Mouse (Mus musculus) cerebellum, adult 8-10 months (tissue): ENCODE results near the gene Slc9a3r2.

Experiments used
- DNase-seq: peaks from one replicate; pipeline ENCODE4 v3.0.0; 2022

The Slc9a3r2 gene

GRCm38 (mm10) chr17:24658017-24658758 lies 8.1 kb upstream of the Slc9a3r2 start, which contains the start of gene Npw:
Npw (minus strand) TSS chr17:24658457.
- DNase-seq: no peak

GRCm38 (mm10) chr17:24654969-24655368 lies 4.8 kb upstream of the Slc9a3r2 start:
- DNase-seq: no peak

DNA sequence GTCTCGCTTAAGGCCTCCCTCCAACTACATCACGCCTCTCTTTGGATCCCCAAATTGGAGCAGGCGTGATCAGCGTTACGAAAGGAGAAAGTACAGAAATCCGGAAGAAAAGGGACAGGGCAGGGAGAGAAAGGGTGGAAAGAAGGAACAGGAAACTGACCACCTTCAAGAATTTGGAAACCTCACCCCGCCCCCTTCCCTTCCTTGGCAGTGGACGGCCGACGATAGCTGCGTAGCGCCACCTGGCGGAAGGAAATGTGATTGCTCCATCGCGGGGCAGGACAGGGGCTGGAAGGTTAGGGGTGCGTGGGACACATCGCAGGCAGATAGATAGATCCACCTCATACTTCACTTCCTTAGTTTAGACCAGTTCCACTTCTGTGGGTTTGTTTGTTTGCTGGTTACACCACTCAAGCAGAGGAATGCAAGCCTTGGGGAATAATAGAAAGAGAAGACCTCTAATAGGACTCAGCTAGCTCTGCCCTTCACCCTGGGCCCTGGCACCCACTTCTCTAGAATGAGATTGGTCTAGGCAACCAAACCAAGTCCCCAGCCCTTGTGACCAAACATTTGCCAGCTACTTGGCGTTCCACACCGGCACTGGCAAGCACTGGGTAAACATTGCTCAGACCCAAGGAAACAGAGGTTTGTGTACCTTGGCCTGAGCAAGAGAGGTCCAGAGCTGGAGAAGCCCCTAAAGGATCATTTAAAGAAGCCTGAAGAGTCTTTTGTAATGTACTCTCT lies 4.0 kb upstream of the Slc9a3r2 start:
- DNase-seq: peak; percentile 76

GRCm38 (mm10) chr17:24651835-24652234 lies 1.7 kb upstream of the Slc9a3r2 start:
- no peak for DNase-seq

DNA sequence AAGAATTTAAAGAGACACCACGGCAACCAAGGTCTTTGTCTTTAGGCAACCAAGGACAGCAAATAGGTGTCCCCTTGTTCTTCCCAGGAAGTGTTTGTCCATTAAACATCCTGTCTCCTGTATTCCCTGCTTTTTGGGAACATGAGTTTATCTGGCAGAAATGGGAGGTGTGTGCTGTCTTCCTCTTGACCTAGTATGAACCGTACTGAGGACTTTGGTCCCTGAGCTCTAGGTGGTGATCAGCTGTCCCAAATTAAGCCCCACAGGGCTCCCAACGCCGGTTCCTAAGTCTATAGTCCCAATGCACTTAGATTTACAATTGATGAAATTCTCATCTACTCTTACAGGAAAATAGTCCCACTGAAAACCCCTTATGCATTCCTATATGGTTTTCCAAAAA lies 639 bp upstream of the Slc9a3r2 start:
- DNase-seq: no peak

DNA sequence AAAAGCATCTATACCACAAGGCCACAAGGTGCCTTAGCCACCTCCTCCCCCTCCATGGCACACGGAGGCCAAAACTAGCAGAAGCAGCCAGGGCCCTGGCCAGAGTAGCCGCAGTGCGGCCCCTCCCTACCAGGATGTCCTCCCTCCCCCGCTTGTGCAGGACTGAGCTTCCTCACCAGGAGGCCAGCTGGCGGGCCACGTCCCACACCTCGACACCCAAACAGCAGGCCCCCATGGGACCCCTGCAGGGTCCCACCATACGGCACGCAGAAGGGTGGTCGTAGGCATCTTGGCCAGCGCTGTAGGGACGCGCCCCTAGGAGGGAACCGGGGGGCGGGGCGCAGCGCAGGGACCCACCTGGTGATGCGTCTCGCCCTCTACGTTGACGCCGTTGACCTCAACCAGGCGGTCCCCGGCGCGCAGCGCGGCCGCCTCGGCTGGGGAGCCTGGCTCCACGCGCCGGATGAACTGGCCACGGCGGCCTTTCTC lies 502 bp downstream of the Slc9a3r2 start:
- peak; percentile 75 for DNase-seq

GRCm38 (mm10) chr17:24648731-24649377 lies 1.3 kb downstream of the Slc9a3r2 start:
- DNase-seq: no peak

DNA sequence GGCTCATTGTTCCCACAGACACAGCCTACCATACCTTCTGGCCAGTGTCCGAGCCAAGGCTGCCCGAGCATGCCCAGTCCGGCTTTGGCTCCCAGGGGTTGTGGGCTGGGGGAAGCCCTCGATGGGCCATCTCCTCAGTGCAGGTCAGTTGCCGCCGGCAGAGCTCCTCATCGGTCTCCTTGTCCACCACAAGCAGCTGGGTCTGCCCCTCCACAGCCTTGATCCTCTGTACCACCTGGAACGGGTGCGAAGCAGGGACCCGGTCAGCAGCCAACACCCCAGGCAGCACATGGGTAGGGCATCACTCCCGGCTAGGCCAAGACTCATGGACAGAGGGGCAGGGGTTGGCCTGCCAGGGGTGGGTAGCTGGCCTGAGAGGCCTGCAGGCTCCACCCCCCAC lies 2.6 kb downstream of the Slc9a3r2 start:
- DNase-seq: no peak

DNA sequence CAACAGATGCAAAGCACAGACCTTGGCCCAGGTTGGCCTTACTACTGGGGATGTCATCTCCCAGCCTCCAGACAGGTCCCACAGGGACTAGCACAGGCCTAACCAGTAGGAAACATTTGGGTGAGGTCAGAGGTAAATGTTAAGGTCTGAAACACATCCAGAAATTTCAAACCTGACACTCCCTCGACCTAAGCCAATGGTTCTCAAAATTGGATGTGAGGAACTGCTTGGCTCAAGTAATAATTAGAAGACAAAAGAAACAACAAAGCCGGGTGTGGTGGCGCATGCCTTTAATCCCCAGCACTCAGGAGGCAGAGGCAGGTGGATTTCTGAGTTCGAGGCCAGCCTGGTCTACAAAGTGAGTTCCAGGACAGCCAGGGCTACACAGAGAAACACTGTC lies 3.7 kb downstream of the Slc9a3r2 start:
- no peak for DNase-seq

- no peak for DNase-seq
Measured at GRCm38 (mm10) chr17:24645916-24646315, 4.2 kb downstream of the Slc9a3r2 start.

- no peak for DNase-seq
Measured at GRCm38 (mm10) chr17:24644875-24645721, 5.0 kb downstream of the Slc9a3r2 start.

GRCm38 (mm10) chr17:24644030-24644715 lies 6.0 kb downstream of the Slc9a3r2 start:
- no peak for DNase-seq

DNA sequence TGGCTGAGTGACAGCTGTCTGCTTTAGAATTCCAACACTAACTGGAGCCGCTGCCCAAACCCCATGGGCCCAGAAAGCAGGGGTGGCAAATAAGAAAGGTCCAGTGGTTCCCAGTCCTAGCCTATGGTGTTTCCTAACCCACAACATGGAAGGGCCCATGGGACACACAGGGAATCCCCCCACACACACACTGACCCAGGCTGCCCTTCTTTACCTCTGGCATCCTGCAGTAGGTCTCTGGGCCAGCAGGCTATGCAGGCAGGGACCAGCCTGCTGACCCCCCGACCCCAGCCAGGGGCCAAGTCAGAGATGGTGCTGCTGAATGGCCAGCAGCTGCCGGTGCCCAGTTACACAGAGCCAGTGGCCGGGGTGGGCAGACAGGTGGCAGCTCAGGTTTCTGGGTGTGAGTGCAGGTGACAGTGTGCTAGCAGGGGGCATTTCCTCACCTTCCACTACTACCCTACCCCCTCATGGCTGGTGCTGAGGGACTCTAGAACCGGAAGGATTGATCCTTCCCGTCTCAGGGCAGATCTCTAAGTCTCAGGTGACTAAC lies 7.3 kb downstream of the Slc9a3r2 start:
- no peak for DNase-seq

DNA sequence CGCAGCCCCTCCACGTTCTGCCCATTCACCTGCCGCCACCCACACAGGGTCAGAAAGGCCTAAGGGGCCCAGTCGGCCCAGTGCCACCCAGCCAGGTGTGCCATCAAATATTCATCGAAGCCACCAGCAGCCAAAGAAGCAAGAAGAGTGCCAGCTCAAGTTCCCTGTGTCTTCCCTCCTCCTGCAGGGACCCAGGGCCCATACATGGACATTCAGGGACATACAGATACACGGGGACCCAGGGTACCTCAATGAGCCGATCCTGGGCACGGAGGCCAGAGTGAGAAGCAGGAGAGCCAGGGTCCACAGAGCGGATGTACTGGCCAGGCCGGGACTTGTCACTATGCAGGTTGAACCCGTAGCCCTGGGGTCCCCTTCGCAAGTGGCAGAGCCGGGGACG lies 8.2 kb downstream of the Slc9a3r2 start:
- DNase-seq: no peak

GRCm38 (mm10) chr17:24640581-24640980 lies 9.5 kb downstream of the Slc9a3r2 start:
- DNase-seq: no peak

GRCm38 (mm10) chr17:24640119-24640518 lies 10.0 kb downstream of the Slc9a3r2 start:
- DNase-seq: no peak

- no peak for DNase-seq
Measured at GRCm38 (mm10) chr17:24639571-24639988, 10.5 kb downstream of the Slc9a3r2 start.

DNA sequence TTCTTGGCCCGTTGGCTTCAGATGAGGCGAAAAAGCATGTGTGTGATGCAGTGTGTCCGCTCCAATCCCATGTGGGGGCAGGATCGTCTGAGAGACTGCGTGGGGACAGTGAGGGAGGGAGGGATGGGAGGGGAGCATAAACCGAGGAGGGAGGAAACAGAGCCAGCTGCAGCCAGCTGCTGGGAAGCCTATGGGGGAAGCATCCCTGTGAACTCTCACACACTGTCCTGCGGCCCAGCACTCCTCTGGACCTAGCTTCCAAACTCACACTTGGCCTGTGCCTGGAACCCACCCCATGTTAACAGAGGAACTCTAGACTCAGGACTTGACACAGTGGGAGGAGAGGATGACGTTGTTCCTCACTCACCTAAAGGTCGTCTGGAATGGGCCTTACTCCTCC lies 11.3 kb downstream of the Slc9a3r2 start:
- DNase-seq: no peak

DNA sequence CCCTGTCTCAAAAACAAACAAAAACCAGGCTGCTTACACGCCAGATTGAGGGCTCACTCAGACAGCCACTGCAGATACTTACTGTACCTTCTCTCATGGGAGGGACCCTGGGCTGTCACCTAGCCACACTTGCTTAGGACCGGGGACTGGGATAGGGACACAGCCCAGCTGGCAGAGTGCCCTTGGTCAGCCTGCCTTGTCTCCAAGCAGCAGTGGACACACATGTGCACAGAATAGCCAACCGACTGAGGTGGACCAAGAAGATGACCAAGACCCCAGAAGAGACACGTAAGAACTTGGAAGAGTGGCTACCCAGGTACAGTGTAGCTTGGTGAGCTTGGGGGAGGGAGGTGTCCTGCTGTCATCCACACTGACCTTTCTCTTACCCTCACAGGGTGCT lies 11.9 kb downstream of the Slc9a3r2 start:
- DNase-seq: no peak

- DNase-seq: no peak
Measured at GRCm38 (mm10) chr17:24636781-24637481, 13.2 kb downstream of the Slc9a3r2 start.

GRCm38 (mm10) chr17:24635694-24636093 lies 14.4 kb downstream of the Slc9a3r2 start:
- no peak for DNase-seq
